Mouse (Mus musculus): Measurements from ENCODE around the gene Itga6. TPM values are rescaled to one million over a fixed set of nuclear protein-coding genes. Genes with fewer than 3 reads are reported as not detected.

Gene Itga6
- polyA plus RNA-seq, 1 experiment from 2014 or later, result 97.5 TPM

DNA sequence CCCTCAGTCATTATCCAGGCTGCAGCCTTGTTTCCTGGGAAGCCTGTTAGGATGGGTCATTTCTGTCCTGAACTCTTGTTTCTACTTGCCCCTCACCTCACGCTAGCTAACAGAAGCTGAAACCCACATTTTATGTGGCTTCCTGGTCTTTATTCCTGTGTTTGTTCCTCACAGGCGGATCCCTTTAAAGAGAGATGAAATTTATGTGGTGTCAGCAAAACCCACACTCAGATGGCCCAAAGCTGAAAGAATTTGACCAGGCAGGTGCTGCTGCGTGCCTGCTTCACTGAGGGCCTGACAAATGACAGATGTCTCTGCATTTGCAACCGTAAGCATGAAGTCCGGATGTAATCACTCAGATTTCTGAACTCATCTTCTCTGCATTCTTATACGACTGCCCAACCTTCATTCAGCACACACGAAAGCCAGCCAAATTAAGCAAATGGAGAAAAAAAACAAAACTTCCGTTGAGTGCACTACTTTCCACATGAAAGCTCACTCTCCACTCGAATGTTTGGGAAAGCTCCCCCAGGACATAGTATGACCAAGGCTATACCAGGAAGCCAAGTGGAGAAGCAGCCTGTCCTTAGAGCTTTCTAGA, 10.5 kb upstream of the Itga6 start:
- H3K36me3 ChIP-seq (ENCODE audit: insufficient read depth), result no peaks in the 10 kb centered on the region
- H3K4me3 ChIP-seq (ENCODE audit: low read depth, low read length), result no peak overlapping the region
- TF ChIP-seq CTCF (IDR thresholded peaks at IDR 0.05; ENCODE audit: low read depth), result no peak

DNA sequence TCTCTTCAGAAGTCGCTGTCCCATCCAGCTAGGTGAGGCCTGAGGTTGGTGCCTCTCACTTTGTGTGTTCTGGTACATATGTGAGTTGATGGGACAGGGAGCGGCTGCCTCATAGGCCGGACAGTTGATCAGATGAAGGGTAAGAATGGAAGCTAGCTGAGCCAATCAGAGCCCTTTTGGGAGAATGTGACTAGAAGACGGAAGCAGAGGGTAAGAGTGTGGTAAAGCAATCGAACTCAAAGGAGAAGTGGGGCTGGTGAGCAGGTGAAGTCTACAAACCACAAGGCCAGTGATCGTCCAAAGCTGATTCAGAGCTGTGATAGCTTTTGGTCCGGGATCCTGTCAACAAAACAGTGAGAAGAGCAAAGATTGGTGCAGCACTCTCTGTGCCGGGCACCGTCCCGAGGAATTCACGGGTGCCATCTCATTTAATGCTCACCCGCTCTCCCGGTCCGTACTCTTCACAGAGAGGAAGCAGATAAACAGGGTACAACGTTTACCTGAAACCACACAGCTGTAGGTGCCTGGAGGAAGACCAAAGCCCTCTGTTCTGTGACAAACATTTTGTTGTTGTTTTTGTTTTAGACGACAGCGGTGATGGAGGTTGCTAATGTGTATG, 9.8 kb upstream of the Itga6 start:
- Histone ChIP-seq H3K36me3 (ENCODE audit: insufficient read depth) (no peaks in the 10 kb centered on the region), H3K27ac (ENCODE audit: low read depth) (no peak overlapping the region), H3K4me3 (ENCODE audit: low read depth, low read length) (no peak overlapping the region), H3K9ac (no peak overlapping the region), H3K9me3 (ENCODE audit: low read depth, low read length) (no peaks in the 10 kb centered on the region), H3K4me1 (ENCODE audit: insufficient read depth) (0 out of 2 replicates have a peak, but pooled peaks cover 4% of the 10 kb centered on the region), H3K27me3 (ENCODE audit: insufficient read depth, low read length) (no peaks in the 10 kb centered on the region), H3K4me2 (no peak overlapping the region)
- DNase-seq, result no peak
- ATAC-seq (ENCODE audit: insufficient read depth), result no peak
- TF ChIP-seq CTCF (IDR thresholded peaks at IDR 0.05; ENCODE audit: low read depth), result no peak
- 84% methylated on average over 17 of the region's 17 CpGs for WGBS

More for the DNA sequence above, 10.5 kb upstream of the Itga6 start:
- Histone ChIP-seq H3K27me3 (ENCODE audit: insufficient read depth, low read length) (no peaks in the 10 kb centered on the region), H3K9me3 (ENCODE audit: low read depth, low read length) (no peaks in the 10 kb centered on the region), H3K4me1 (ENCODE audit: insufficient read depth) (0 out of 2 replicates have a peak, but pooled peaks cover 4% of the 10 kb centered on the region), H3K9ac (no peak overlapping the region), H3K4me2 (no peak overlapping the region), H3K27ac (ENCODE audit: low read depth) (no peak overlapping the region)
- WGBS, result 36% methylated on average over 9 of the region's 9 CpGs
- DNase-seq, result no peak
- no peak for ATAC-seq (ENCODE audit: insufficient read depth)

DNA sequence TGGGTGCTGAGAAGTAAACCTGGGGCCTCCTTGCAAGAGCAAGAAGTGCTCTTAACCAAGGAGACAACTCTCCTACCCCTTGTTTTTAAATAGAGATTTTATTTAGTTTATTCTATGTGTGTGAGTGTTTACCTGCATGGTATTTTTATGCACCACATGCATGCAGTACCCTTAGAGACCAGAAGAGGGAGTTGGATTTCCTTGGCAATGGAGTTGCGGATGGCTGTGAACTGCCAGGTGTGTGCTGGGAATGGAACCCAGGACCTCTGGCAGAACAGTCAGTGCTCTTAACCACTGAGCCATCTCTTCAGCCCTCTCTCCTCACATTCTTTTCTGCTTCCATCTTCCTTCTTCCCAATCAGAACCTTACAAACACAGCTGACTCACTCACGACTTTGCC, 9.2 kb upstream of the Itga6 start:
- ATAC-seq (ENCODE audit: insufficient read depth) (no peak), DNase-seq (no peak)
- TF ChIP-seq CTCF (IDR thresholded peaks at IDR 0.05; ENCODE audit: low read depth), result peak; percentile 44
- H3K27me3 ChIP-seq (ENCODE audit: insufficient read depth, low read length), result no peaks in the 10 kb centered on the region
- no peak overlapping the region for H3K9ac ChIP-seq
- WGBS, result 87% methylated on average over 2 of the region's 2 CpGs
- no peak overlapping the region for H3K27ac ChIP-seq (ENCODE audit: low read depth)
- H3K9me3 ChIP-seq (ENCODE audit: low read depth, low read length), result no peaks in the 10 kb centered on the region
- no peaks in the 10 kb centered on the region for H3K36me3 ChIP-seq (ENCODE audit: insufficient read depth)
- 0 out of 2 replicates have a peak, but pooled peaks cover 4% of the 10 kb centered on the region for H3K4me1 ChIP-seq (ENCODE audit: insufficient read depth)
- H3K4me3 ChIP-seq (ENCODE audit: low read depth, low read length), result no peak overlapping the region
- H3K4me2 ChIP-seq, result no peak overlapping the region

- 45% methylated on average over 9 of the region's 9 CpGs for WGBS
- Histone ChIP-seq H3K9ac (no peak overlapping the region), H3K4me3 (ENCODE audit: low read depth, low read length) (no peak overlapping the region), H3K9me3 (ENCODE audit: low read depth, low read length) (no peaks in the 10 kb centered on the region), H3K27ac (ENCODE audit: low read depth) (peak overlapping the region; percentile 76), H3K4me1 (ENCODE audit: insufficient read depth) (peaks cover 8% of the 10 kb centered on the region), H3K27me3 (ENCODE audit: insufficient read depth, low read length) (no peaks in the 10 kb centered on the region), H3K4me2 (no peak overlapping the region), H3K36me3 (ENCODE audit: insufficient read depth) (no peaks in the 10 kb centered on the region)
- DNase-seq (peak; percentile 39), ATAC-seq (ENCODE audit: insufficient read depth) (no peak)
- no peak for TF ChIP-seq CTCF (IDR thresholded peaks at IDR 0.05; ENCODE audit: low read depth)
Measured at GRCm38 (mm10) chr2:71739173-71739860, 6.1 kb upstream of the Itga6 start.

DNA sequence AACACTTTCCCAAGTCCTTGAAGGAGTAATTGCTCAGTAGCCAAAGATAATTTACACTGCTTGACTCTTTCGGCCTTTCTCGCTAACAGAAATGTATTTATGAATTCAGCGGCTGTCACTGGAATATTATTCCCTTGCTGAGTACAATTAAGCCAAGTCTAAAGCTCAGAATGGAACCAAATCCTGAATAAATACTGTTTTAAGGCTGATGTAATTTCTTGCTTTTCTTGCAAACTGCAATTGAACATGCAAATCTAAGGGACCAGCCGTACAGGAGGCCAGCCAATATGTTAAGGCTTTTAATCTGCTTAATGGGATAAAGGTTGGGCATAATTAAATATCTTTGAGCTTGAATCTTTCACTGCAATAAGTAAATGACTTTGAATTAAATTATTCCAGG, 2.9 kb upstream of the Itga6 start:
- H3K36me3 ChIP-seq (ENCODE audit: insufficient read depth), result no peaks in the 10 kb centered on the region
- no peaks in the 10 kb centered on the region for H3K27me3 ChIP-seq (ENCODE audit: insufficient read depth, low read length)
- no peak overlapping the region for H3K4me3 ChIP-seq (ENCODE audit: low read depth, low read length)
- DNase-seq, result no peak
- no peak overlapping the region for H3K27ac ChIP-seq (ENCODE audit: low read depth)
- peaks cover 17% of the 10 kb centered on the region for H3K4me1 ChIP-seq (ENCODE audit: insufficient read depth)
- no peak overlapping the region for H3K9ac ChIP-seq
- no peaks in the 10 kb centered on the region for H3K9me3 ChIP-seq (ENCODE audit: low read depth, low read length)
- no peak for TF ChIP-seq CTCF (IDR thresholded peaks at IDR 0.05; ENCODE audit: low read depth)
- no peak overlapping the region for H3K4me2 ChIP-seq
- no peak for ATAC-seq (ENCODE audit: insufficient read depth)
- 74% methylated on average over 4 of the region's 4 CpGs for WGBS

DNA sequence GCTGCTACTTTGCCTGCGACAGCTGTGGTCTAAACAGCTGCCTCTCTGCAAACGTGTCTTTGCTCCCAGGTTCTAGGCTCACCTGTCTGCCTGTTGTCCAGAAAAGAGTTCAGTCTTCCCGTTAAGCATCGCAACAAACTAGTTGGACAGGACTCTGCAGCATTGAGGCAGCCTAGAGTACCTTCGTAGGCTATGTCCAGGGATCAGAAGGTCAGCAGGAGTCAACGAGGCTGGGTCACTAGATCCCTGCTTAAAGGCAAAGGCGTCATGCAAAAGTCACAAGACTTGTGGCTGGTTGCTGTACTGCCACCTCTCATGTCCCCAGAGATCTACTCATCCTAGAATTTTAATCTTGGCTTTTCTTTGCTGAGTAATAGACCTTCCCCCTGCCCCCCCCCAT, 2.0 kb upstream of the Itga6 start:
- H3K9me3 ChIP-seq (ENCODE audit: low read depth, low read length), result no peaks in the 10 kb centered on the region
- TF ChIP-seq CTCF (IDR thresholded peaks at IDR 0.05; ENCODE audit: low read depth), result no peak
- H3K4me2 ChIP-seq, result no peak overlapping the region
- 50% methylated on average over 7 of the region's 7 CpGs for WGBS
- H3K36me3 ChIP-seq (ENCODE audit: insufficient read depth), result no peaks in the 10 kb centered on the region
- H3K9ac ChIP-seq, result no peak overlapping the region
- H3K4me1 ChIP-seq (ENCODE audit: insufficient read depth), result peaks cover 17% of the 10 kb centered on the region
- DNase-seq (no peak), ATAC-seq (ENCODE audit: insufficient read depth) (no peak)
- H3K27me3 ChIP-seq (ENCODE audit: insufficient read depth, low read length), result no peaks in the 10 kb centered on the region
- H3K4me3 ChIP-seq (ENCODE audit: low read depth, low read length), result no peak overlapping the region
- H3K27ac ChIP-seq (ENCODE audit: low read depth), result no peak overlapping the region

- peaks cover 13% of the 10 kb centered on the region for H3K4me1 ChIP-seq (ENCODE audit: insufficient read depth)
- no peak overlapping the region for H3K4me3 ChIP-seq (ENCODE audit: low read depth, low read length)
- DNase-seq (no peak), ATAC-seq (ENCODE audit: insufficient read depth) (peak; percentile 25; the same call in 1 of the 2 replicates)
- TF ChIP-seq CTCF (IDR thresholded peaks at IDR 0.05; ENCODE audit: low read depth), result no peak
- H3K9me3 ChIP-seq (ENCODE audit: low read depth, low read length), result no peaks in the 10 kb centered on the region
- no peak overlapping the region for H3K4me2 ChIP-seq
- no peak overlapping the region for H3K9ac ChIP-seq
- H3K27ac ChIP-seq (ENCODE audit: low read depth), result peak overlapping the region; percentile 37; the same call in 1 of the 2 replicates
- 19% methylated on average over 9 of the region's 9 CpGs for WGBS
- no peaks in the 10 kb centered on the region for H3K36me3 ChIP-seq (ENCODE audit: insufficient read depth)
- no peaks in the 10 kb centered on the region for H3K27me3 ChIP-seq (ENCODE audit: insufficient read depth, low read length)
Measured at GRCm38 (mm10) chr2:71744320-71744719, 1.1 kb upstream of the Itga6 start.

Data from lung, embryonic 14.5 days (tissue).